ENCODE assay signal across 10 mouse cellular contexts in the genomic region with DNA sequence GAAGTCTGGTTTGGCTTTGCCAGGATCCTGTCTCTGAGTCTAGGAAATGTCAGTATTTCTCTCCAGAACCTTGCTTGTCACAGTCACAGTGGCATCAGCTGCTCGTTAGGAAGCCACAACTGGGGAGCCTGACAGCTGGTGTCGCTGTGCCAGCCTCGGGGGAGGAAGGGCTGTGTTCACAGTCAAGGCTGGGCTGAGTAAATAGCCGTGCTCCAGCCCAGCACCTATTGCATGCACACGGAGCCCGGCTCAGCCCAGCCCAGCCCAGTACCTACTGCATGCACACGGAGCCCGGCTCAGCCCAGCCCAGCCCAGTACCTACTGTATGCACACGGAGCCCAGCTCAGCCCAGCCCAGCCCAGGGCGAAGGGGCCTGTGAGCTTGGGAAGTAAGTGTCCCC. TPM values are rescaled to one million over a fixed set of nuclear protein-coding genes. Genes with fewer than 3 reads are reported as not detected.
DNase-seq lines count a peak whose midpoint lies in the region; ATAC-seq lines count a peak whose summit lies in the region.
"Had no signal": no experiment of that assay in that cellular context is flagged by ENCODE, and none has a peak within 500 bp of the region (broad histone marks: within the 10 kb centered on the region; RNA-seq: fewer than 3 reads in every experiment).

No protein-coding gene starts in this region.

- no peaks in the 10 kb centered on the region for H3K9me3 ChIP-seq in kidney, embryonic 15.5 days (replicated peaks)
- no peaks in the 10 kb centered on the region for H3K9me3 ChIP-seq in midbrain, embryonic 16.5 days (replicated peaks; ENCODE audit: control insufficient read depth, low read length, poor library complexity, severe bottlenecking)
- H3K9me3 ChIP-seq: limb, embryonic 15.5 days had no signal

- H3K4me2 ChIP-seq in kidney, embryonic 15.5 days, result no peak overlapping the region
- H3K4me2 ChIP-seq in midbrain, embryonic 16.5 days (ENCODE audit: low read length), result no peak overlapping the region
- H3K4me2 ChIP-seq: limb, embryonic 15.5 days had no signal

- H3K4me1 ChIP-seq in kidney, embryonic 15.5 days, result peaks cover 26% of the 10 kb centered on the region
- 0 out of 2 replicates have a peak, but pooled peaks cover 7% of the 10 kb centered on the region for H3K4me1 ChIP-seq in midbrain, embryonic 16.5 days (ENCODE audit: control insufficient read depth, insufficient read depth, low read length)
- H3K4me1 ChIP-seq: limb, embryonic 15.5 days had no signal

- no peak for DNase-seq in kidney, postnatal 14 days
- DNase-seq in adrenal gland, postnatal 10 days, result peak; percentile 38
- DNase-seq in frontal cortex, postnatal 36 days (ENCODE audit: low spot score in 2 of 2), result peak; percentile 65
- no peak for DNase-seq in cerebellum, postnatal 4 days (ENCODE audit: low spot score in 2 of 2)
- no peak for DNase-seq in urinary bladder, postnatal 14 days (ENCODE audit: low spot score)

- no peaks in the 10 kb centered on the region for H3K36me3 ChIP-seq in kidney, embryonic 15.5 days
- no peaks in the 10 kb centered on the region for H3K36me3 ChIP-seq in midbrain, embryonic 16.5 days (ENCODE audit: control insufficient read depth, insufficient read depth, low read length)
- H3K36me3 ChIP-seq: limb, embryonic 15.5 days had no signal

- H3K9ac ChIP-seq in kidney, embryonic 15.5 days, result no peak overlapping the region
- 0 out of 2 replicates have a peak overlapping the region, but pooled peaks have one; percentile 25 for H3K9ac ChIP-seq in midbrain, embryonic 16.5 days (ENCODE audit: low read depth, low read length)
- H3K9ac ChIP-seq: limb, embryonic 15.5 days had no signal

- 0 out of 2 replicates have a peak, but pooled peaks have one; percentile 48 for ATAC-seq in kidney, embryonic 15.5 days (replicated peaks; ENCODE audit: low FRiP score)
- peak; percentile 63; the same call in 1 of the 2 replicates for ATAC-seq in midbrain, embryonic 16.5 days
- ATAC-seq in CD4-positive, CD25-positive, alpha-beta regulatory T cell, adult 4 months, result no peak

- 66% methylated on average over 10 of the region's 10 CpGs for WGBS in kidney, embryonic 15.5 days
- 55% methylated on average over 10 of the region's 10 CpGs for WGBS in midbrain, embryonic 16.5 days

- H3K27ac ChIP-seq in kidney, embryonic 15.5 days, result no peak overlapping the region
- 0 out of 2 replicates have a peak overlapping the region, but pooled peaks have one; percentile 17 for H3K27ac ChIP-seq in midbrain, embryonic 16.5 days (ENCODE audit: low read length)
- H3K27ac ChIP-seq: limb, embryonic 15.5 days had no signal

- H3K27me3 ChIP-seq in kidney, embryonic 15.5 days, result 0 out of 2 replicates have a peak, but pooled peaks cover 4% of the 10 kb centered on the region
- H3K27me3 ChIP-seq in midbrain, embryonic 16.5 days (ENCODE audit: control insufficient read depth, insufficient read depth, low read depth, low read length), result no peaks in the 10 kb centered on the region
- H3K27me3 ChIP-seq: limb, embryonic 15.5 days had no signal

- no peak overlapping the region for H3K4me3 ChIP-seq in kidney, embryonic 15.5 days (replicated peaks)
- no peak overlapping the region for H3K4me3 ChIP-seq in midbrain, embryonic 16.5 days (ENCODE audit: low read depth, low read length)
- H3K4me3 ChIP-seq: limb, embryonic 15.5 days had no signal

RNA-seq across cellular contexts. Expression of gene Pla2g2f, which starts 9.6 kb away (rescaled TPM):
- 0.19 and 0.93 TPM in 2 replicates for polyA plus RNA-seq in kidney, embryonic 15.5 days (2015; fragmentation: Nextera tagmentation; extraction: Ambion mirVana)
- total RNA-seq in adrenal gland, postnatal 10 days (2021), result 1 to 10 TPM; 8.9 to 9.0 TPM
- polyA plus RNA-seq in midbrain, embryonic 16.5 days (2015; fragmentation: Nextera tagmentation; extraction: Ambion mirVana), result 0.11 TPM in 1 of 2 replicates, not detected in the other
- polyA plus RNA-seq in CD4-positive, CD25-positive, alpha-beta regulatory T cell, adult 4 months (2017; shearing (Covaris generic)), result not detected
- polyA plus RNA-seq: urinary bladder, adult 2 months had no signal

RNA-seq across cellular contexts. Expression of gene Ubxn10, which starts 10.9 kb away (rescaled TPM):
- 1.0 and 1.8 TPM in 2 replicates for polyA plus RNA-seq in kidney, embryonic 15.5 days (2015; fragmentation: Nextera tagmentation; extraction: Ambion mirVana)
- under 1 TPM; 0.72 to 0.76 TPM for total RNA-seq in adrenal gland, postnatal 10 days (2021)
- 4.7 and 5.4 TPM in 2 replicates for polyA plus RNA-seq in midbrain, embryonic 16.5 days (2015; fragmentation: Nextera tagmentation; extraction: Ambion mirVana)
- not detected for polyA plus RNA-seq in CD4-positive, CD25-positive, alpha-beta regulatory T cell, adult 4 months (2017; shearing (Covaris generic))

RNA-seq across cellular contexts. Expression of gene Pla2g2c, which starts 23.3 kb away (rescaled TPM):
- polyA plus RNA-seq in kidney, embryonic 15.5 days (2015; fragmentation: Nextera tagmentation; extraction: Ambion mirVana), result 0.33 and 0.45 TPM in 2 replicates
- total RNA-seq in adrenal gland, postnatal 10 days (2021), result not detected
- polyA plus RNA-seq in midbrain, embryonic 16.5 days (2015; fragmentation: Nextera tagmentation; extraction: Ambion mirVana), result 0.25 and 0.30 TPM in 2 replicates
- polyA plus RNA-seq in CD4-positive, CD25-positive, alpha-beta regulatory T cell, adult 4 months (2017; shearing (Covaris generic)), result not detected
- polyA plus RNA-seq: limb, embryonic 15.5 days; urinary bladder, adult 2 months had no signal

RNA-seq across cellular contexts. Expression of gene Pla2g2d, which starts 27.7 kb away (rescaled TPM):
- 0.21 TPM in 1 of 2 replicates, not detected in the other for polyA plus RNA-seq in kidney, embryonic 15.5 days (2015; fragmentation: Nextera tagmentation; extraction: Ambion mirVana)
- 1 to 10 TPM; 2.9 to 3.7 TPM for total RNA-seq in adrenal gland, postnatal 10 days (2021)
- 0.20 TPM in 1 of 2 replicates, not detected in the other for polyA plus RNA-seq in midbrain, embryonic 16.5 days (2015; fragmentation: Nextera tagmentation; extraction: Ambion mirVana)
- under 1 TPM; 0.15 to 0.85 TPM for polyA plus RNA-seq in CD4-positive, CD25-positive, alpha-beta regulatory T cell, adult 4 months (2017; shearing (Covaris generic))

Comparison
In these comparisons a context has a peak if more than half of its experiments do, and no peak if none do; other contexts are left out.
1. DNase-seq: peak in adrenal gland, postnatal 10 days (single experiment) and frontal cortex, postnatal 36 days (2 of 2); none in kidney, postnatal 14 days (single experiment), cerebellum, postnatal 4 days (0 of 2) and urinary bladder, postnatal 14 days (single experiment).